Mouse (Mus musculus) left cerebral cortex, postnatal 4 days (tissue): ENCODE measurements at regions not wholly inside any gene's neighbourhood (a gene's known extent, or its start where the extent isn't known, plus 50 kb on each side); places are given as distances from the start of the nearest gene placed in this dataset. TPM values are rescaled to one million over a fixed set of nuclear protein-coding genes. Genes with fewer than 3 reads are reported as not detected.
A peak's percentile ranks its signal among the peaks of the same experiment; 100 is the strongest.
"Not testable (repeated sequence)": the region's sequence is repeated elsewhere in the genome, so short reads cannot be mapped to it uniquely, and the experiment has no call there.

Source experiments
- DNase-seq: peaks from one replicate; pipeline ENCODE4 v3.0.0-alpha.2; 2022
- intact Hi-C: fragments of 180-260 bp; cut with DNase I; formaldehyde crosslinking; loops from one replicate; pipeline ENCODE4 v1.15.1; 2025
- microRNA-seq: library from miRNA; unstranded; fragments of <30 nt; microRNA quantifications from one replicate; pipeline ENCODE4 v1.2.0, GENCODE M21; 2022

GRCm38 (mm10) chr5:118483001-118483400, 77.5 kb upstream of the Med13l start:
- intact Hi-C loops = no loop called here
- no peak for DNase-seq

GRCm38 (mm10) chr5:118483532-118483931, 76.9 kb upstream of the Med13l start:
- intact Hi-C loops = no loop called here
- DNase-seq = no peak

GRCm38 (mm10) chr5:118485191-118485590, 75.3 kb upstream of the Med13l start:
- intact Hi-C loops = no loop called here
- no peak for DNase-seq

- intact Hi-C loops = not testable (repeated sequence)
Observed at GRCm38 (mm10) chr5:118492522-118492921, 68.0 kb upstream of the Med13l start.

GRCm38 (mm10) chr5:118494649-118495477, 65.6 kb upstream of the Med13l start:
- no peak for DNase-seq
- intact Hi-C loops = no loop called here

More at GRCm38 (mm10) chr5:118492522-118492921, 68.0 kb upstream of the Med13l start:
- not testable (repeated sequence) for DNase-seq

GRCm38 (mm10) chr5:118495478-118495760, 65.1 kb upstream of the Med13l start:
- intact Hi-C loops = no loop called here

GRCm38 (mm10) chr5:118501624-118502023, 58.9 kb upstream of the Med13l start:
- DNase-seq = no peak
- intact Hi-C loops = no loop called here

More at GRCm38 (mm10) chr5:118495478-118495760, 65.1 kb upstream of the Med13l start:
- no peak for DNase-seq

- peak; percentile 59 for DNase-seq
Observed at GRCm38 (mm10) chr5:118502991-118503390, 57.5 kb upstream of the Med13l start.

GRCm38 (mm10) chr5:118504170-118504569, 56.3 kb upstream of the Med13l start:
- intact Hi-C loops = no loop called here
- DNase-seq = no peak

More at GRCm38 (mm10) chr5:118502991-118503390, 57.5 kb upstream of the Med13l start:
- intact Hi-C loops = no loop called here

- DNase-seq = no peak
- intact Hi-C loops = no loop called here
Observed at GRCm38 (mm10) chr5:118504926-118505325, 55.6 kb upstream of the Med13l start.

GRCm38 (mm10) chr5:118509871-118510270, 50.6 kb upstream of the Med13l start:
- no peak for DNase-seq
- intact Hi-C loops = no loop called here

Small RNAs in the stretch of these regions (microRNA-seq; reads per million reads assigned to microRNA genes)
- not detected for gene Gm26455
